Mouse (Mus musculus) heart, postnatal 25 days (tissue): ENCODE results near the gene Lmcd1. TPM values are rescaled to one million over a fixed set of nuclear protein-coding genes. Genes with fewer than 3 reads are reported as not detected.

Experiments used
- DNase-seq: peaks from one replicate; pipeline ENCODE4 v3.0.0; 2022; ENCODE audit warnings: low spot score
- intact Hi-C: fragments of 180-260 bp; cut with DNase I; formaldehyde crosslinking; loops from one replicate; pipeline ENCODE4 v1.15.1; 2025
- total RNA-seq, 2 experiments: library from RNA; stranded (reverse); gene quantifications; 2 replicates each; pipeline ENCODE4 v1.2.3; 2021

The Lmcd1 gene
- total RNA-seq, 2 experiments from 2014 or later = 33.6 to 45.2 TPM

- DNase-seq = no peak
- intact Hi-C loops = no loop called here
Measured at GRCm38 (mm10) chr6:112281935-112282334, 8.4 kb downstream of the Lmcd1 start.

- intact Hi-C loops = no loop called here
- DNase-seq = no peak
Measured at GRCm38 (mm10) chr6:112284087-112284486, 10.5 kb downstream of the Lmcd1 start.

GRCm38 (mm10) chr6:112287671-112288070 lies 14.1 kb downstream of the Lmcd1 start:
- intact Hi-C loops = loop anchor here (5.0 kb wide), 1 partner anchor 75 kb away; no protein-coding TSS in a partner anchor
- peak; percentile 54 for DNase-seq

GRCm38 (mm10) chr6:112288271-112288670 lies 14.7 kb downstream of the Lmcd1 start:
- no peak for DNase-seq
- intact Hi-C loops = loop anchor here (5.0 kb wide), 1 partner anchor 76 kb away; no protein-coding TSS in a partner anchor

GRCm38 (mm10) chr6:112291146-112291545 lies 17.6 kb downstream of the Lmcd1 start:
- intact Hi-C loops = no loop called here

GRCm38 (mm10) chr6:112293320-112293719 lies 19.8 kb downstream of the Lmcd1 start:
- intact Hi-C loops = no loop called here

More at GRCm38 (mm10) chr6:112291146-112291545, 17.6 kb downstream of the Lmcd1 start:
- DNase-seq = no peak

GRCm38 (mm10) chr6:112295269-112295668 lies 21.7 kb downstream of the Lmcd1 start:
- intact Hi-C loops = no loop called here
- DNase-seq = no peak

More at GRCm38 (mm10) chr6:112293320-112293719, 19.8 kb downstream of the Lmcd1 start:
- DNase-seq = no peak

GRCm38 (mm10) chr6:112300146-112300545 lies 26.6 kb downstream of the Lmcd1 start:
- DNase-seq = no peak
- intact Hi-C loops = loop anchor here (5.0 kb wide), 1 partner anchor 88 kb away; no protein-coding TSS in a partner anchor

- DNase-seq = no peak
- intact Hi-C loops = loop anchor here (5.0 kb wide), 1 partner anchor 88 kb away; no protein-coding TSS in a partner anchor
Measured at GRCm38 (mm10) chr6:112300633-112301032, 27.1 kb downstream of the Lmcd1 start.

GRCm38 (mm10) chr6:112302248-112302647 lies 28.7 kb downstream of the Lmcd1 start:
- DNase-seq = peak; percentile 27
- intact Hi-C loops = loop anchor here (5.0 kb wide), 1 partner anchor 90 kb away; no protein-coding TSS in a partner anchor

- intact Hi-C loops = loop anchor here (5.0 kb wide), 1 partner anchor 91 kb away; no protein-coding TSS in a partner anchor
Measured at GRCm38 (mm10) chr6:112302814-112303383, 29.3 kb downstream of the Lmcd1 start.

GRCm38 (mm10) chr6:112304751-112305150 lies 31.2 kb downstream of the Lmcd1 start:
- DNase-seq = peak; percentile 56
- intact Hi-C loops = loop anchor here (5.0 kb wide), 3 partner anchors 32 to 92 kb away; partner anchors contain the start of gene Lmcd1

More at GRCm38 (mm10) chr6:112302814-112303383, 29.3 kb downstream of the Lmcd1 start:
- DNase-seq = no peak

- DNase-seq = no peak
- intact Hi-C loops = loop anchor here (5.0 kb wide), 2 partner anchors 37 to 53 kb away; partner anchors contain the start of gene Lmcd1
Measured at GRCm38 (mm10) chr6:112309330-112309938, 35.9 kb downstream of the Lmcd1 start.

- intact Hi-C loops = no loop called here
- DNase-seq = no peak
Measured at GRCm38 (mm10) chr6:112311385-112311784, 37.8 kb downstream of the Lmcd1 start.

- DNase-seq = no peak
- intact Hi-C loops = no loop called here
Measured at GRCm38 (mm10) chr6:112319449-112319848, 45.9 kb downstream of the Lmcd1 start.

- intact Hi-C loops = no loop called here
- DNase-seq = no peak
Measured at GRCm38 (mm10) chr6:112320679-112321078, 47.1 kb downstream of the Lmcd1 start.

- no peak for DNase-seq
- intact Hi-C loops = no loop called here
Measured at GRCm38 (mm10) chr6:112322916-112323315, 49.4 kb downstream of the Lmcd1 start.

GRCm38 (mm10) chr6:112325213-112325612 lies 51.7 kb downstream of the Lmcd1 start:
- DNase-seq = no peak
- intact Hi-C loops = no loop called here

GRCm38 (mm10) chr6:112327793-112328192 lies 54.2 kb downstream of the Lmcd1 start:
- intact Hi-C loops = no loop called here
- DNase-seq = peak; percentile 28

- DNase-seq = no peak
- intact Hi-C loops = no loop called here
Measured at GRCm38 (mm10) chr6:112330520-112331222, 57.1 kb downstream of the Lmcd1 start.
